17 mouse cellular contexts compared by ENCODE assay signal in genomic region chr2:93776267-93777055, GRCm38 (mm10). TPM values are rescaled to one million over a fixed set of nuclear protein-coding genes. Genes with fewer than 3 reads are reported as not detected.
DNase-seq lines count a peak whose midpoint lies in the region; ATAC-seq and TF ChIP-seq lines count a peak whose summit lies in the region.
"Had no signal": no experiment of that assay in that cellular context is flagged by ENCODE, and none has a peak within 500 bp of the region (broad histone marks: within the 10 kb centered on the region; RNA-seq: fewer than 3 reads in every experiment).

No protein-coding gene starts in this region.

- H3K9me3 ChIP-seq in forebrain, embryonic 10.5 days: no peaks in the 10 kb centered on the region
- H3K9me3 ChIP-seq in forebrain, embryonic 13.5 days (replicated peaks): no peaks in the 10 kb centered on the region
- no peaks in the 10 kb centered on the region for H3K9me3 ChIP-seq in lung, embryonic 15.5 days
- no peaks in the 10 kb centered on the region for H3K9me3 ChIP-seq in embryonic facial prominence, embryonic 10.5 days
- no peaks in the 10 kb centered on the region for H3K9me3 ChIP-seq in stomach, postnatal 0 days (ENCODE audit: control insufficient read depth, low read length)
- H3K9me3 ChIP-seq: forebrain, embryonic 12.5 days; kidney, embryonic 15.5 days; neural tube, embryonic 15.5 days had no signal

- no peak overlapping the region for H3K4me2 ChIP-seq in forebrain, embryonic 13.5 days
- H3K4me2 ChIP-seq in lung, embryonic 15.5 days: no peak overlapping the region
- no peak overlapping the region for H3K4me2 ChIP-seq in stomach, postnatal 0 days (replicated peaks; ENCODE audit: low read depth)
- H3K4me2 ChIP-seq: forebrain, embryonic 12.5 days; kidney, embryonic 15.5 days; neural tube, embryonic 15.5 days had no signal

- no peak for ATAC-seq in forebrain, embryonic 13.5 days
- no peak for ATAC-seq in lung, embryonic 15.5 days (ENCODE audit: borderline replicate concordance, extremely low read depth, low FRiP score, low TSS enrichment)
- 0 out of 2 replicates have a peak, but pooled peaks have one; percentile 13 for ATAC-seq in stomach, postnatal 0 days (ENCODE audit: low FRiP score, low TSS enrichment)

- DNase-seq in forebrain, embryonic 10.5 days (ENCODE audit: extremely low spot score, low spot score): no peak
- DNase-seq in lung, postnatal 25 days (ENCODE audit: low spot score): no peak
- no peak for DNase-seq in embryonic facial prominence, embryonic 10.5 days (ENCODE audit: low spot score)
- no peak for DNase-seq in stomach, postnatal 0 days (ENCODE audit: low spot score)
- no peak for DNase-seq in ovary, adult 18-20 months (ENCODE audit: low spot score)
- DNase-seq in T-cell, adult 2 months (ENCODE audit: low spot score): no peak
- DNase-seq: cerebellum, adult 9-11 months; heart, adult 2 months; heart, postnatal 14 days; liver; lung, postnatal 10 days; thymus, postnatal 25 days had no signal

- 81% methylated on average over 7 of the region's 7 CpGs for WGBS in forebrain, embryonic 10.5 days
- WGBS in forebrain, embryonic 13.5 days: 91% methylated on average over 7 of the region's 7 CpGs
- 72% methylated on average over 7 of the region's 7 CpGs for WGBS in lung, embryonic 15.5 days
- 77% methylated on average over 7 of the region's 7 CpGs for WGBS in embryonic facial prominence, embryonic 10.5 days
- WGBS in stomach, postnatal 0 days: 82% methylated on average over 7 of the region's 7 CpGs

- TF ChIP-seq CTCF in stomach, postnatal 0 days (IDR thresholded peaks at IDR 0.05; ENCODE audit: low read depth): no peak

- peaks cover 74% of the 10 kb centered on the region for H3K4me1 ChIP-seq in forebrain, embryonic 10.5 days
- H3K4me1 ChIP-seq in forebrain, embryonic 13.5 days: peaks cover 31% of the 10 kb centered on the region
- peaks cover 47% of the 10 kb centered on the region for H3K4me1 ChIP-seq in lung, embryonic 15.5 days
- H3K4me1 ChIP-seq in embryonic facial prominence, embryonic 10.5 days: peaks cover 90% of the 10 kb centered on the region
- no peaks in the 10 kb centered on the region for H3K4me1 ChIP-seq in stomach, postnatal 0 days (replicated peaks; ENCODE audit: control insufficient read depth, insufficient read depth)

- no peak overlapping the region for H3K9ac ChIP-seq in forebrain, embryonic 13.5 days
- H3K9ac ChIP-seq in lung, embryonic 15.5 days: no peak overlapping the region
- no peak overlapping the region for H3K9ac ChIP-seq in stomach, postnatal 0 days (ENCODE audit: low read length)
- H3K9ac ChIP-seq: forebrain, embryonic 12.5 days; kidney, embryonic 15.5 days; neural tube, embryonic 15.5 days had no signal

- no peaks in the 10 kb centered on the region for H3K27me3 ChIP-seq in forebrain, embryonic 10.5 days (ENCODE audit: poor library complexity, severe bottlenecking)
- H3K27me3 ChIP-seq in forebrain, embryonic 13.5 days: no peaks in the 10 kb centered on the region
- H3K27me3 ChIP-seq in lung, embryonic 15.5 days: no peaks in the 10 kb centered on the region
- no peaks in the 10 kb centered on the region; the same call in 1 of the 2 replicates for H3K27me3 ChIP-seq in embryonic facial prominence, embryonic 10.5 days (replicated peaks; ENCODE audit: low read depth, poor library complexity, severe bottlenecking)
- H3K27me3 ChIP-seq in stomach, postnatal 0 days (ENCODE audit: control insufficient read depth, insufficient read depth, low read length): no peaks in the 10 kb centered on the region
- H3K27me3 ChIP-seq: forebrain, embryonic 12.5 days; neural tube, embryonic 15.5 days had no signal

- H3K27ac ChIP-seq in forebrain, embryonic 10.5 days: peak overlapping the region; percentile 53; the same call in 1 of the 2 replicates
- H3K27ac ChIP-seq in forebrain, embryonic 13.5 days: no peak overlapping the region
- peak overlapping the region; percentile 26; the same call in 1 of the 2 replicates for H3K27ac ChIP-seq in lung, embryonic 15.5 days
- H3K27ac ChIP-seq in embryonic facial prominence, embryonic 10.5 days (replicated peaks): peak overlapping the region; percentile 45
- H3K27ac ChIP-seq in stomach, postnatal 0 days (replicated peaks): no peak overlapping the region
- H3K27ac ChIP-seq: forebrain, embryonic 12.5 days; heart, adult 2 months; kidney, embryonic 15.5 days; neural tube, embryonic 15.5 days had no signal

- H3K4me3 ChIP-seq in forebrain, embryonic 10.5 days: no peak overlapping the region
- H3K4me3 ChIP-seq in forebrain, embryonic 13.5 days: no peak overlapping the region
- no peak overlapping the region for H3K4me3 ChIP-seq in lung, embryonic 15.5 days
- no peak overlapping the region for H3K4me3 ChIP-seq in embryonic facial prominence, embryonic 10.5 days
- H3K4me3 ChIP-seq in stomach, postnatal 0 days (ENCODE audit: low read depth, low read length): no peak overlapping the region
- H3K4me3 ChIP-seq: forebrain, embryonic 12.5 days; heart, adult 2 months; kidney, embryonic 15.5 days; neural tube, embryonic 15.5 days had no signal

- H3K36me3 ChIP-seq in forebrain, embryonic 10.5 days (replicated peaks): 0 out of 2 replicates have a peak, but pooled peaks cover 5% of the 10 kb centered on the region
- H3K36me3 ChIP-seq in forebrain, embryonic 13.5 days (ENCODE audit: poor library complexity, severe bottlenecking): no peaks in the 10 kb centered on the region
- H3K36me3 ChIP-seq in lung, embryonic 15.5 days: no peaks in the 10 kb centered on the region
- peaks cover 4% of the 10 kb centered on the region; the same call in 1 of the 2 replicates for H3K36me3 ChIP-seq in embryonic facial prominence, embryonic 10.5 days (replicated peaks)
- H3K36me3 ChIP-seq in stomach, postnatal 0 days (ENCODE audit: control insufficient read depth, insufficient read depth, low read length): no peaks in the 10 kb centered on the region
- H3K36me3 ChIP-seq: kidney, embryonic 15.5 days; neural tube, embryonic 15.5 days had no signal

- no peak for TF ChIP-seq EP300 in stomach, postnatal 0 days (optimal IDR thresholded peaks at IDR 0.05)

RNA-seq across cellular contexts. Expression of gene Ext2, which starts 45.9 kb away (rescaled TPM):
- polyA plus RNA-seq in forebrain, embryonic 10.5 days (2016; fragmentation: Nextera tagmentation; extraction: Ambion mirVana): 64.6 and 69.8 TPM in 2 replicates
- polyA plus RNA-seq in forebrain, embryonic 13.5 days (2015; fragmentation: Nextera tagmentation; extraction: Ambion mirVana): 50.6 and 57.6 TPM in 2 replicates
- polyA plus RNA-seq in lung, embryonic 15.5 days (2015; fragmentation: Nextera tagmentation; extraction: Ambion mirVana): 125 and 134 TPM in 2 replicates
- 73.6 and 76.0 TPM in 2 replicates for polyA plus RNA-seq in embryonic facial prominence, embryonic 10.5 days (2016; fragmentation: Nextera tagmentation; extraction: Ambion mirVana)
- polyA plus RNA-seq in stomach, postnatal 0 days (2015; fragmentation: Nextera tagmentation; extraction: Ambion mirVana): 51.0 and 51.2 TPM in 2 replicates

Comparison
In these comparisons a context has a peak if more than half of its experiments do, and no peak if none do; other contexts are left out.
1. H3K27ac ChIP-seq: peak in forebrain, embryonic 10.5 days (single experiment), lung, embryonic 15.5 days (single experiment) and embryonic facial prominence, embryonic 10.5 days (single experiment); none in forebrain, embryonic 13.5 days (single experiment) and stomach, postnatal 0 days (single experiment).